Mouse (Mus musculus): Measurements from ENCODE around the gene Gm38119. TPM values are rescaled to one million over a fixed set of nuclear protein-coding genes. Genes with fewer than 3 reads are reported as not detected.

Gm38119 gene
- polyA plus RNA-seq, 1 experiment from 2014 or later: not detected

Other genes starting within 250 kb of the Gm38119 start
- gene Sprr4, start 238.6 kb downstream of the Gm38119 start, polyA plus RNA-seq (2015; fragmentation: Nextera tagmentation; extraction: Ambion mirVana): not detected in 2 replicates
- not detected in 2 replicates for gene 2310046K23Rik, start 204.6 kb downstream of the Gm38119 start, polyA plus RNA-seq (2015; fragmentation: Nextera tagmentation; extraction: Ambion mirVana)
- not detected in 2 replicates for gene Ivl, start 165.4 kb downstream of the Gm38119 start, polyA plus RNA-seq (2015; fragmentation: Nextera tagmentation; extraction: Ambion mirVana)
- gene Smcp, start 150.1 kb downstream of the Gm38119 start, polyA plus RNA-seq (2015; fragmentation: Nextera tagmentation; extraction: Ambion mirVana): not detected in 2 replicates
- gene 2210017I01Rik, start 131.6 kb downstream of the Gm38119 start, polyA plus RNA-seq (2015; fragmentation: Nextera tagmentation; extraction: Ambion mirVana): not detected in 2 replicates
- not detected in 2 replicates for gene Lce6a, start 117.4 kb downstream of the Gm38119 start, polyA plus RNA-seq (2015; fragmentation: Nextera tagmentation; extraction: Ambion mirVana)
- not detected in 2 replicates for gene Lce1a1, start 90.8 kb downstream of the Gm38119 start, polyA plus RNA-seq (2015; fragmentation: Nextera tagmentation; extraction: Ambion mirVana)
- not detected in 2 replicates for gene Lce1b, start 82.2 kb downstream of the Gm38119 start, polyA plus RNA-seq (2015; fragmentation: Nextera tagmentation; extraction: Ambion mirVana)
- gene Lce1a2, start 68.8 kb downstream of the Gm38119 start, polyA plus RNA-seq (2015; fragmentation: Nextera tagmentation; extraction: Ambion mirVana): not detected in 2 replicates
- not detected in 2 replicates for gene Lce1c, start 59.8 kb downstream of the Gm38119 start, polyA plus RNA-seq (2015; fragmentation: Nextera tagmentation; extraction: Ambion mirVana)
- gene Lce1d, start 51.9 kb downstream of the Gm38119 start, polyA plus RNA-seq (2015; fragmentation: Nextera tagmentation; extraction: Ambion mirVana): not detected in 2 replicates
- gene Lce1e, start 30.0 kb downstream of the Gm38119 start, polyA plus RNA-seq (2015; fragmentation: Nextera tagmentation; extraction: Ambion mirVana): not detected in 2 replicates
- not detected in 2 replicates for gene Lce1f, start 18.7 kb downstream of the Gm38119 start, polyA plus RNA-seq (2015; fragmentation: Nextera tagmentation; extraction: Ambion mirVana)
- not detected in 2 replicates for gene Lce1g, start 13.2 kb upstream of the Gm38119 start, polyA plus RNA-seq (2015; fragmentation: Nextera tagmentation; extraction: Ambion mirVana)
- gene Lce1h, start 26.0 kb upstream of the Gm38119 start, polyA plus RNA-seq (2015; fragmentation: Nextera tagmentation; extraction: Ambion mirVana): not detected in 2 replicates
- gene Lce1i, start 39.8 kb upstream of the Gm38119 start, polyA plus RNA-seq (2015; fragmentation: Nextera tagmentation; extraction: Ambion mirVana): not detected in 2 replicates
- not detected in 2 replicates for gene Lce1j, start 51.4 kb upstream of the Gm38119 start, polyA plus RNA-seq (2015; fragmentation: Nextera tagmentation; extraction: Ambion mirVana)
- gene Lce1k, start 68.8 kb upstream of the Gm38119 start, polyA plus RNA-seq (2015; fragmentation: Nextera tagmentation; extraction: Ambion mirVana): not detected in 2 replicates
- not detected in 2 replicates for gene Kprp, start 88.2 kb upstream of the Gm38119 start, polyA plus RNA-seq (2015; fragmentation: Nextera tagmentation; extraction: Ambion mirVana)
- gene Lce1l, start 112.2 kb upstream of the Gm38119 start, polyA plus RNA-seq (2015; fragmentation: Nextera tagmentation; extraction: Ambion mirVana): not detected in 2 replicates
- gene 2310050C09Rik, start 131.1 kb upstream of the Gm38119 start, polyA plus RNA-seq (2015; fragmentation: Nextera tagmentation; extraction: Ambion mirVana): not detected in 2 replicates
- not detected in 2 replicates for gene Lce3a, start 187.1 kb upstream of the Gm38119 start, polyA plus RNA-seq (2015; fragmentation: Nextera tagmentation; extraction: Ambion mirVana)
- not detected in 2 replicates for gene Lce3b, start 193.9 kb upstream of the Gm38119 start, polyA plus RNA-seq (2015; fragmentation: Nextera tagmentation; extraction: Ambion mirVana)
- gene Lce3c, start 205.4 kb upstream of the Gm38119 start, polyA plus RNA-seq (2015; fragmentation: Nextera tagmentation; extraction: Ambion mirVana): not detected in 2 replicates
- gene Lce3d, start 218.3 kb upstream of the Gm38119 start, polyA plus RNA-seq (2015; fragmentation: Nextera tagmentation; extraction: Ambion mirVana): not detected in 2 replicates
- not detected in 2 replicates for gene Lce3e, start 228.0 kb upstream of the Gm38119 start, polyA plus RNA-seq (2015; fragmentation: Nextera tagmentation; extraction: Ambion mirVana)